Mouse (Mus musculus) left cerebral cortex, adult 8-10 months (tissue): ENCODE data around the gene 2810459M11Rik. TPM values are rescaled to one million over a fixed set of nuclear protein-coding genes. Genes with fewer than 3 reads are reported as not detected.
A peak's percentile ranks its signal among the peaks of the same experiment; 100 is the strongest.

ENCODE experiments used
- DNase-seq, 2 experiments: peaks; one replicate each; pipeline ENCODE4 v3.0.0; 2022; ENCODE audit warnings: low spot score in 2 of 2
- total RNA-seq, 4 experiments: library from RNA; stranded (reverse); gene quantifications; 2 replicates each; pipeline ENCODE4 v1.2.4; 2022

2810459M11Rik gene
- total RNA-seq, 4 experiments from 2014 or later = 9.0 to 12.6 (median 11.5) TPM

DNA sequence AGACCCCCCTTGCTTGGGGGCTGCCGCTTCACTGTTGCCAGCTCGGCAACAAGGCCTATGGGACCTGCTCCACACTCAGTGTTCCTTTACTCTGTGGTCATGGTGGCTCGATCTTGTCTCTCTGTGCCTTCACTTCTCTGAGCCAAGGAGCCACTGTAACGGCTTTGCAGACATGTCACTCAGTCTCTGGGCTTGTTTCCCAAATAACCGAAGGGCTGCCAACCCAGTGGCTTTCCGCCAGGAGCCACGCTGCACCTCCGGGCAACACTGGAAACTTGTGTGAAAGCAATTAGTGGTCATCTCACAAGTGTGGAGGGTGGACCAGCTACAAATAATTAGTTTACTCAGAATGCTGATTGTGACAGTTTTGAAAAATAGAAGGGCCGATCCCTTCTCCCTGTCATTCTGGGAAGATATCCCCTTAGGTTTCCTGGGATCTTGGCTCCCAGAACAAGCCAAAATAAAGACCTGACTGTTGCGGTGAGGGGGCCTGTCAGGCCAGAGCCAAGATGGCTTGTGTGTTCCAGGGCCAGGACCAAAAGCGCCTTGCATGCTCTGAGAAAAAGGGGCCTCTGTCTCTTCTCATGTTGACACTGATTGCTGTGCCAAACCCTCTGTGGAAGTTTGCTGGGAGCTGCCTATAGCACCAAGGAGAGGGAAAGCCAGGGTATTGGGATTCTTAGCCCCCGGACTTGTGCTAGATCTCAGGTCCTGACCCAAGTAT lies 7.7 kb downstream of the 2810459M11Rik start:
- DNase-seq = peak; percentile 62 to 79

DNA sequence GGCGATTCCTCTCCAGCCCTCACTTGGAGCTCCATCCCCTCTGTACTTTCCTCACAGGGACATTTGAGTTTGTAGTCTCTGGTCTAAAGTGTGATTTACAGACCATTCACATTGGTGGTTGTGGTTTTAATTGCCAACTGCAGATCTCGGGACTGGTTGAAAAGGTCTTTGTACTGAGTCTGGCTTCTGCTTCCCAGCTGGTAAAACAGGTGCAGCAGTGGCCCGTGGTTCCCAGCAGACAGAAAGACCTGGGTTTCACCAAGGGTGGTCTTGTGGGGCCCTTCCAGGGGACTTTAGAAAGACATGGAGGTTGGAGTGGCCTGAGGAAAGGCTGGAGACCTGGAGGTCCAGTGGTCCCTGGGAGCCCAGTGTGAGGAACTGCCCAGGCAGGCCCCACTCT lies 9.3 kb downstream of the 2810459M11Rik start:
- no peak for DNase-seq

DNA sequence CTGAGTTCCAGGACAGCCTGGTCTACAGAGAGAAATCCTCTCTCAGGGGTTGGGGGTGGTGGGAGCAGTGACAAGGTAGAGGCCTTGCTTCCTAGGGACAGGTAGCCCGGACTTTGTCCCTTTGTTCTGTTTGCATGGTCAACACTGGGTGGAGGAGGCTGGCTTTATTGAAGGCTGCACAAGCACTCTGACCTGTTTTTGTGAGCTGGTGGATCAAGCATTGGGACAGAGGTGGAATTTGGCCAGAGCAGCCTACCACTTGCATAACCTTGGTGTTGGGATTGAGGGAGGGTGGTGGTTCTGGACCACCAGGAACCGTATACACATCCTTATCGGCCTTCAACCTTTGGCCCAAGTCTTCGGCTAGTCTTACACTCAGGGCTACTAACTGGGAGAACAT lies 10.6 kb downstream of the 2810459M11Rik start:
- no peak for DNase-seq

DNA sequence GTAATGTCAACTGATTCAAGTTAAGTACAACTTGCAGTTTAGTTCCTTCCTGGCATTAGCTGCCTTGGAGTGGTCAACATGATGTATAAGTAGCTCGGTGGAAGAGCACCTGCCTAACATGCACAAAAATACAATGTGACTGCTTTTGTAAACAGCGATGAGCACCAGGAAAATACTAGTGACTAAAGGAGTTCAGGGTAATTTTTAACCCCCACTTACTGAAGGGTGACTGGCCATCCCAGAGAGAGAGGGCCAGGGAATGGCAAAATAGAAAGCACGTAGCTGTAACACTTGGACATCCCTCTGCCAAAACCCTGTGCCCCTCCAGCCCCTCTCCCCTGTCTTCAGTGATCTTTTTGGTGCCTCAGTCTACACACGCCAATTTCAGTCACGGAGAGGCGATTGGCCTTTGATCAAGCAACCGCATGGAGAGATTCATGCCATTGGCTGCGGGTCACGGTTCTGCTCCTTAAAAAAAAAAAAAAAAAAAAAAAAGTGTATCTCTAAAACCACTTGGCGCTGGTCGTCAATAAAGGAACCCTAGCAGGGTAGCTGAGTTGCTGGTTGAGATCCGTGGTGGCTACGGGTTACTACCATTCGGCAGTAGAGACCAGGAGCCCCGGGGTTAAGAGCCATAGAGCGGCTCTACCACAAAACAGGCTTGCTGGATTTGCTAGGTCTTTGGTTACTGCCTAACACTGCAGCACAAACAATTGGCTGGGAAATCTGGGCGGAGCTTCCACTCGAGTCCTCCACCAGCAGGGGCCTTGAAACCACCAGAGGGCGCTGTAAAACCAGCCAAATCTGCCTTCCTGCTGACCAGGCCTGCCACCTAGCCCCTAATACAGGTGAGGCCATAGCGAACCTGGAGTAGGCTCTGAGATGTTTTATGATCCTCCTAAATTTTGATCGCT lies 13.4 kb downstream of the 2810459M11Rik start:
- peak; percentile 84 to 90 for DNase-seq

DNA sequence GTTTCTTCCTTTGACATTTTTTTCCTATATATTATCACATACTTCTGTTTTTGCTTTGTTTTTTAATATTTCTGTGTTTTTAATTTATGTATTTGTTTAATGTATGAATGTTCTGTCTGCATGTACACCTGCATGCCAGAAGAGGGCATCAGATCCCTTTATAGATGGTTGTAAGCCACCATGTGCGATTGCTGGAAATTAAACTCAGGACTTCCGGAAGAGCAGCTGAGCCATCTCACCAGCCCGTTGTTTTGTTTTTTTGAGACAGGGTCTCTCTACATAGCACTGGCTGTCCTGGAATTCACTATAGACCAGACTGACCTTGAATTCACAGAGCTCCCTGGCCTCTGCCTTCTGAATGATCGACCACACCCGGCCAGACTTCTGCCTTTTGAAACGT lies 16.9 kb downstream of the 2810459M11Rik start:
- DNase-seq = no peak

DNA sequence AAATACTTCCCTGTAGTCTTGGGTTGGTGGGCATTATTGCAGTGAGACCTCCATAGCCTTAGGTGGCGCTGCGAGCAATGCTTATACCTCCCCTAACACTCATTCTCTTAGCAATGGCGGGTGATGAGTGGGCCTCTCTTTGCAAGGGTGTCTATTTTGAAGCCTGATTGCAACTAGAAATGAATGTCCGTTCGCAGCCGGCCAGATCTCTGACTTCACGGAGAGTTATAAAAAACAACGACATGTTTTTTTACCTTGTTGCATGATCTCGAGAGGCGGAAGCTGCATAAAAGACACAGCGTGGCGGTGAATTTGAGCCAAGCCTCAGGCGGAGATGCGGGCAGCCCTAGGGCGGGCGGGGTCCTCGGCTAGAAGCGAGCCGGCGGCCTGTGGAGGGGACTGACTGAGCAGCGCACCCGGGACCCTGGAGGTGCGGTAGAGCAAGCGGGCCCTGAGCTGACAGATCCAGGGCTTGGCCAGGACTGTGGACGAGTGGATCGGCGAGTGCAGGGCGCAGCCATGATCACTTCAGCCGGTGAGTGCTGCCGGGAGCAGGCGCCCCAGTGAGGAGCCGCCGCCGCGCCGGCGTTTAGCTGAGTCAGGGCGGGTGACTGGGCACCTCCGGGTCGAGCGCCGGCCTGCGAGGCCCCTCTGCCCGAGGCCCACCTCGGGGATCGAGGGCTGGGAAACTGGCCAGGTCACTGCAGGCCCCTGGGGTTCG lies 18.8 kb downstream of the 2810459M11Rik start, which contains the start of gene Psmd1:
Psmd1 (plus strand) TSS at position 117 of the 721 bp plus-strand sequence.
- peak; percentile 75 to 86 for DNase-seq

DNA sequence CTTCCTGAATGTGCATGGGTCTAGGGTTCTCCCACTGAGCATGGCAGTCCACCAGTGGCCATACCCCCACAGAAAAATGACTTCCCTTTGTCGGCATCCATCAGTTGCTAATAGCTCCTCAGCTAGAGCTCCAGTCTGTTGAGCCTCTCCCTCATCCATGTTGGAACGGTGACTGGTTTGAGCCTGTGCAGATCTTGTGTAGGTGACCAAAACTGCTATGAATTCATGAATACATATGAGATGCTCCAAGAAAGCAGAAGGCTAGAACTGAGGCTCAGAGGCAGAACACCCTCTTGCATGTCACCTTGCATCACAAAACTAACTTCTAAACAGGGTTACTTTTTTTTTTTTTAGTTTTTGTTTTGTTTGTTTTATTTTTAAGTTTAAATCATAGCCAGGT lies 30.9 kb downstream of the 2810459M11Rik start:
- DNase-seq = no peak

DNA sequence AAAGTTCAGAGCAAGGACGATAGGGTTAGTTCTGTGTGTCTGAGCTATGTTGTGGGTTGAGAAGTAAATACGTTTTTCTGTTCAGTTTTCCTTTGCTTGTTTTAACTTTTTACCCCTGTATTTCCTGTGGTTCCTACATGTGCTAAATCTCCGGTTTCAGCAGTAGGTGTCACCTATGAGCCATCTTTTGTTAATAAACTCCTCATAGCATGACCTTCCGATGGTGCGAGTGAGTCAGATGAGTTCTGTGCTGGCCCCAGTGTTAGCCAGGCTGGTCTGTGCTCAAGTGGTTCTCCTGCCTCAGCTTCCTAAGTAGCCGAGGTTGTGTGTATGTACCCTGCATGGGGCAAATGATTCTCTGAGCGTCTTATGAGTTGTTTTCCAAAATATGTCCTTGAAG lies 48.8 kb downstream of the 2810459M11Rik start:
- no peak for DNase-seq

DNA sequence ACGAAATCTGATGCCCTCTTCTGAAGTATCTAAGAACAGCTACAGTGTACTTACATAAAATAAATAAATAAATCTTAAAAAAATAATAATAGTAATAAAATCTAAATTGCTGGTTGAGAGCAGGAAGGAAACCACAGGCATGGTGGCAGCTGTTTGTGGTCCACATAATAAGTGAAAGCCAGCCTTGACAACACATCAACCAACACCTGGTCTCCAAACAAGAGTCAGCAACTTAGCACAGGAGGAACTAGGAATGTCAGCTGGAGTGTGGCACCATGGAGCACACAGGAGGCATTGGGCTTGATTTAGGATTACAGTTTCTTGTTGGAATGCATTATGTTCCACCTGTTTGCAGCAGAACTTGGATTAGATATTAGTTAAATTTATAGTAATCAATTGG lies 59.4 kb downstream of the 2810459M11Rik start:
- no peak for DNase-seq

Other genes with a start within 250 kb of the 2810459M11Rik start
- gene Itm2c, start 151.6 kb upstream of the 2810459M11Rik start, total RNA-seq = 100 to 1,000 TPM; 764 to 823 (median 782) TPM
- 1 to 10 TPM; 5.6 to 9.6 (median 6.3) TPM for gene 4933407L21Rik, start 117.4 kb upstream of the 2810459M11Rik start, total RNA-seq
- gene Gpr55, start 84.9 kb upstream of the 2810459M11Rik start, total RNA-seq = under 1 TPM; 0.11 to 0.23 (median 0.21) TPM
- gene Spata3, start 29.0 kb upstream of the 2810459M11Rik start, total RNA-seq = 1 to 10 TPM in 1 of 4 experiments, under 1 TPM in 3; 0.46 to 2.0 (median 0.66) TPM
- gene Psmd1, start 18.5 kb downstream of the 2810459M11Rik start, total RNA-seq = 100 to 1,000 TPM; 121 to 131 (median 126) TPM
- gene Htr2b, start 66.1 kb downstream of the 2810459M11Rik start, total RNA-seq = under 1 TPM in 1 of 4 experiments, not detected in 3; 0.98 TPM
- gene Gm21972, start 87.8 kb downstream of the 2810459M11Rik start, total RNA-seq = 1 to 10 TPM; 2.2 to 6.9 (median 5.0) TPM
- gene Armc9, start 108.9 kb downstream of the 2810459M11Rik start, total RNA-seq = 10 to 100 TPM; 36.7 to 41.4 (median 38.8) TPM